Mouse (Mus musculus) liver, adult 10 weeks (tissue): ENCODE measurements around the gene Sumf2. TPM values are rescaled to one million over a fixed set of nuclear protein-coding genes. Genes with fewer than 3 reads are reported as not detected.

Source experiments
- polyA plus RNA-seq: library from polyadenylated mRNA; stranded (reverse); fragments of 350-450 nt; fragmentation: Illumina TruSeq; extraction: RNeasy Lipid Tissue Mini Kit (QIAGEN cat#74804); gene quantifications from one replicate; pipeline ENCODE4 v1.2.3, GENCODE M21; 2014; ENCODE audit warnings: low read depth, low replicate concordance

Gene Sumf2
- polyA plus RNA-seq: 4.9 TPM

DNA sequence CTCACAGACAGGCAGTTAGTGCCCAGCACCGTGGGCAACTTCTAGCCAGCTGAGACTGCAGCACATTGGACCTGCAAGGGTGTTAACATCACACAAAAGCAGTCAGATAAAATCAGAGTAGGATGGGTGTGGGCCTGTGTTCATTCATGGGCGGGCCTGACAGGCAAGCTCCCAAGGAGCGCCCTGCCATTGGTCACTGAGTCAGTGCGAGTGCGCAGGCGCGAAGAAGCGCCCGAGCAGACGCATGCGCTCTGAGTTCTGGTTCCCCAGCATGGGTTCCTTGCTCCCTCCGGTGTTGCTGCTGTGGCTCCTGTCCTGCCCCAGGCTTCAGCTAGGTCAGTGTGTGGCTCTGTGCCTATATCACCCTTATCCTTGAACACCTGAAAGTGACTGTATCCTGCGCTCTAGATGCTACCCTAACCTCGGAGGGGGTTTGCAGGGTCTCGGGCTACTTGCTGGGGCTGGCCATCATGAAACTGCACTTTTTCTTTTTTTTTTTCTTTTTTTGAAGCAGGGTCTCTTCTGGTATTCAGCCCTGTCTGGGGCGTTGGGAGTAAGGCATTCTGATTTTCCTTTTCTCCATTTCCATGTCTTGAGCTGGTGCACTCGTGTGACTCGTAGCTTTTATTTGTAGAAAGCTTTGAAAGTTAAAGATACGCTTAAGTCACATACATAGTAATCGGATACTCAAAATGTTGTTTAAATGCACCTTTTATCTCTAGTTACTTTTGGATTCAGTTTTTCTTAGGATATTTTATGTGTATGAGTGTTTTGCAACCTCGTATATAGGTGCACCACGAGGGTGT, at the start of gene Sumf2:
Gene Sumf2 (plus strand): TSS at position 235 of the 806 bp plus-strand sequence.

DNA sequence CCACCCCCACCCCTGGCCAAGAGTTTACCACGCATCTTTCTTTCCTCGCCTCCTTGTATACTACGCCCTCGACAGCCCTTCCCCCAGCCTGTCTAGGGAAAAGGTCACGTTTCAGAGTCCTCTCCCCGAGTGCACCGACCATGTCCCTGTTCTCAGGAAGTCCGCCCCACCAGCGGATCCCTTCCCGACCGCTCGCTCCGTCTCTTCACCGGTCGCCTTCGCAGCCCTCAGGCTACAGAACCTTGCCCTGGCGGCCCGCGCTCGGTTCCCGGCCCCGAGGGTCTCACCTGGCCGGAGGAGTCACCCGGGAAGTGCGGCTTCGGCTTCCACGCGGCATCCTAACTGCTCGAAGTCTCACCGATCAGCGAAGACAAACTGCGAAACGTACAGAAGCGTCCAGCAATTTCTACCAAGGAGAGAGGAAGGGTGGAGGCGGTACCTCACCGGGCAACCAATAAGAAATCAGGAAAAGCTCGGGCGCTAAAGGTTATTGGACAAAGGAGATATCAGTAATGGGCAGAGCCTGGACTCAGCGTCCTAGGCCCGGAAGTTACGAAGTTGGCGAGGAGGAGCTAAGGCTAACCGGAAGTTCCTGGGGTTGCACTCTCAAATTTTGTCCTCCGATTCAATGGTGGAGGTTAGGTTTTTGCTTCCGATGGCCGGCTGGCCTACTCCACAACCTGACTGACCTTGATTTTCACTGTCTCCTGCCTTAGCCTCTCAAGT, 40.3 kb downstream of the Sumf2 start, which contains the start of gene Chchd2:
Gene Chchd2 (minus strand): TSS at position 560 of the 726 bp plus-strand sequence.

DNA sequence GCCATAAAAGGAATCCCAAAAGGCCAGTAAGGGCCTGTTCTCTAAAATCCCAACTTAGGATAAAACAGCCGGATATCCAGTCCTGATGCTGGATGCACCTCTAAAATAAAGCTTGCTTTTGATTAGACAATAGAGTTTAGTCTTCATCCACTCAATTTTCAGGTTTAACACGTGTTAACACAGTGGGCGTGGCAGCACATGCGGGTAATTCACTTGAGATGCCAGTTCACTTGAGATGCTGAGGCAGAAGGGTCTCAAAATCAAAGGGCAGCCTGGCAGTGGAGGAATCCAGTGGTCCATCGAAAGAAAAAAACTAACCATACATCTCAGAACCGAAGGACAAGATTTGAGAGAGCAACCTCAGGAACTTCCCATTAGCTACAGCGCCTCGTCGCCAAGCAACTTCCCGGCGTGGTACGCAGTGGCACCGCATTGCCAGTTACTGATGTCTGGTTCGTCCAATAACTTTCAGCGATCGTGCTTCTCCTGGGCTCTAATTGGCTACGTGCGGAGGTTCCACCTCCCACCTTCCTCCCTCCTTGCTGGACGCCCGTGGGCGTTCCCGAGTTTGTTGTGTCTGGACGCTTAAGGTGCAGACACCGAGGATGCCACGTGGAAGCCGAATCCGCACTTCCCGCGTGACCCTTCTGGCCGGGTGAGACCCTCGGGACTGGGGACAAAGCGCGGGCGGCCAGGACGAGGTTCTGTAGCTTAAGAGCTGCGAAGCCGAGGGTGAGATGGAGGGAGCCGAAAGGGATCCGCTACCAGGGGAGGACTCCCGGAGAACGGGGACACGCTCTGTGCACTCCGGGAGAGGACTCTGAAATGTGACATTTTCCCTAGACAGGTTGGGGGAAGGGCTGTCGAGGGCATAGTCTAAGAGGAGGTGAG, 48.7 kb downstream of the Sumf2 start, which contains the start of gene Zbed5:
Gene Zbed5 (plus strand): TSS at position 526 of the 891 bp plus-strand sequence.

DNA sequence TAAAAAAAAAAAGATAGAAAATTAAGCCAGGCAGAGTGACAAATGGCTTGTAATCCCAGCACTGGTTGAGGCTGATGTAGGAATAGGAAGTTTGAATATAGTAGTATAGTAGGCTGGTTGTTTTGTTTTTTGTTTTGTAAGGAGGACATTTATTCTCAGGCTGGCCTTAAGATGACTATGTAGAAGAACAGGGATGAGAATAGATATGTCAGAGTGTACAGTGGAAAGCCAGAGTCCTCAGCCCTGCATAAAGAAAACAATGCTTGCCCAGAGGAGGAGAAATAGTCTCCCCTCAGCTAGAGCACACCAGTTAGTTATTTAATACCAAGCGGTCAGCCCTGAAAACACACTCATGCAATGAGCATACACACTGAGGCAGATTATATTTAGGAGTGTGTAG, 51.7 kb downstream of the Sumf2 start, which contains the start of gene Phkg1:
Gene Phkg1 (minus strand): TSS at position 101 of the 400 bp plus-strand sequence.

DNA sequence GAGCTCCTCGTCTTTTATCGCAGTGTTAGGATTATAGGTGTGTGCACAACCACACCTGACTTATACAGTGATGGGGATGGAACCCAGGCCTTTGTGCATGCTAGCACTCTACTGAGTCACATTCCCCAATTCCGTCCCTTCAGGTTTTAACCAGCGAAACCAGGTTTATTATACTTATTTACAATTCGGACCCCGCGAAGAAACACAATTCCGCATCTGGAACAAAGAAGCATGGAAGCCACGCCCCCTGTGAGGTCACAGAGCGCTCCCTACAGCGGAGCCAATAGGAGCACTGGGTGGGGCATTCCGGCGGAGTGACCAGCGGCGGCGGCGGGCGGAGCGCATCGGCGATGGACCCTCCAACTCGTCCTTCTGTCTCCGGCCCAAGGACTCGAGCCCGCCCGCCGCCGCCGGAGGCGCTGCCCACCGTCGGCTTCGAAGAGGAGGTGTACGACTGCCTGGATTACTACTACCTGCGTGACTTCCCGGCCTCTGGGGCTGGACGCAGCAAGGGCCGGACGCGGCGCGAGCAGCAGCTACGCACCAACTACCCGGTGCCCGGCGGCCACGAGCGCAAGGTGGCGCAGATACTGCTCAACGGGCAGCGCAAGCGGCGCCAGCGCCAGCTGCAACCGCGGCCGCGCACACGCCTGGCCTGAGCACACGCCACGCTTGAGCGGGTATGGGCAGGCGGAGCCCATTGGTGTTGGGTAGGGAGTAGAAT, 61.6 kb downstream of the Sumf2 start, which contains the start of gene Nupr1l:
Gene Nupr1l (plus strand): TSS at position 299 of the 724 bp plus-strand sequence.

Other genes starting within 250 kb of the Sumf2 start
- gene Zfp11, start 176.9 kb upstream of the Sumf2 start, polyA plus RNA-seq: 1.9 TPM
- gene Sept14, start 138.5 kb upstream of the Sumf2 start, polyA plus RNA-seq: not detected
- 52.7 TPM for gene Mrps17, start 131.5 kb upstream of the Sumf2 start, polyA plus RNA-seq
- 12.0 TPM for gene Nipsnap2, start 121.9 kb upstream of the Sumf2 start, polyA plus RNA-seq
- 1.5 TPM for gene Psph, start 59.5 kb upstream of the Sumf2 start, polyA plus RNA-seq
- 591 TPM for gene Chchd2, start 40.5 kb downstream of the Sumf2 start, polyA plus RNA-seq
- gene Zbed5, start 48.7 kb downstream of the Sumf2 start, polyA plus RNA-seq: 1.4 TPM
- not detected for gene Phkg1, start 51.6 kb downstream of the Sumf2 start, polyA plus RNA-seq
- 2.3 TPM for gene Nupr1l, start 61.6 kb downstream of the Sumf2 start, polyA plus RNA-seq
- gene Vkorc1l1, start 95.0 kb downstream of the Sumf2 start, polyA plus RNA-seq: 40.5 TPM
- 10.7 TPM for gene Gusb, start 156.1 kb downstream of the Sumf2 start, polyA plus RNA-seq
- gene Asl, start 182.3 kb downstream of the Sumf2 start, polyA plus RNA-seq: 64.9 TPM
- gene Crcp, start 182.3 kb downstream of the Sumf2 start, polyA plus RNA-seq: 14.4 TPM
- 14.5 TPM for gene Tpst1, start 226.3 kb downstream of the Sumf2 start, polyA plus RNA-seq